Mouse (Mus musculus): ENCODE results near the gene Gpc6. TPM values are rescaled to one million over a fixed set of nuclear protein-coding genes. Genes with fewer than 3 reads are reported as not detected.
A peak's percentile ranks its signal among the peaks of the same experiment; 100 is the strongest.

The Gpc6 gene
- polyA plus RNA-seq, 1 experiment from 2014 or later, result 11.4 TPM

DNA sequence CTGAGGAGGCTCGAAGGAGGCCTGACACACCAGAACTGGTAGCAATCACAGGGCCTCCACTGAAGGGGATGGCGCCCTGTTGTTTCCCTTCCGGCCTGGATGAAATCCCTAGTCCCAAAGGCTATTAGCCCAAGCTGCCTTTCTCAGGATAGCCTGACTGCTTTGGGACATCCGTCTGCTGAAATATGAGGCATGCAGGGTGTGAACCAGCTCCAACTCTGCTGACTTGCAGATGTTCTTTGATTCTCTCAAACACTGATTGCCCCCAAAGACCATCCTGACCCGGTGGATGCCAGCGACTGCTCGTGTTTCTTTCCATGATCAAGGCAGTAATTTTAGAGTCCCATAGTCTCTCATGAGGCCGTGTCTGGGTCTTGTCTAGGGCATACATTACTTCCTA lies 991.5 kb downstream of the Gpc6 start:
- DNase-seq (ENCODE audit: low spot score) (no peak), ATAC-seq (ENCODE audit: low FRiP score, low TSS enrichment) (no peak)
- TF ChIP-seq EP300 (optimal IDR thresholded peaks at IDR 0.05) (no peak), CTCF (IDR thresholded peaks at IDR 0.05; ENCODE audit: low read depth) (no peak)
- H3K27ac ChIP-seq (replicated peaks), result no peak overlapping the region
- H3K9me3 ChIP-seq (ENCODE audit: control insufficient read depth, low read length), result no peaks in the 10 kb centered on the region
- H3K4me1 ChIP-seq (replicated peaks; ENCODE audit: control insufficient read depth, insufficient read depth), result no peaks in the 10 kb centered on the region
- H3K36me3 ChIP-seq (ENCODE audit: control insufficient read depth, insufficient read depth, low read length), result no peaks in the 10 kb centered on the region
- H3K4me2 ChIP-seq (replicated peaks; ENCODE audit: low read depth), result no peak overlapping the region
- H3K4me3 ChIP-seq (ENCODE audit: low read depth, low read length), result no peak overlapping the region
- no peak overlapping the region for H3K9ac ChIP-seq (ENCODE audit: low read length)
- 78% methylated on average over 8 of the region's 8 CpGs for WGBS
- H3K27me3 ChIP-seq (ENCODE audit: control insufficient read depth, insufficient read depth, low read length), result no peaks in the 10 kb centered on the region

DNA sequence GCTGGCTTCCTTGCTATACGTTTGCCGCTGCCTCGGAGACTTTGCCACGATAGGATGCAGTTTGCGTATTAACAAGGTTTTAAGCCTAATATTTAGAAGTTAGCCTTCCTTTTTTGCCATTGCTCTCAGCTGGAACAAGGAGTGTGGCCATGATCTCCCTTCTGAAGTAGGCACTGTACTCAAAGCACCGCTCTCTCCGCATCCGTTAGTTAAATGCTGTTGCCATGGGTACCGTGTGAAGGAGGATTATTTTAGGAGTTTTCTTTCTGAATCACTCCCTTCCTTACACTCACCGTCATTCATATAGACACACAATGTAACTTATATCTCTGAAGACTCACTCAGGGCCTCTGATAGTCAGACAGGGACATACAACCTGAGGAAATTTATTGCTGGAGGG lies 993.6 kb downstream of the Gpc6 start:
- no peak overlapping the region for H3K9ac ChIP-seq (ENCODE audit: low read length)
- TF ChIP-seq CTCF (IDR thresholded peaks at IDR 0.05; ENCODE audit: low read depth) (no peak), EP300 (optimal IDR thresholded peaks at IDR 0.05) (no peak)
- H3K27ac ChIP-seq (replicated peaks), result no peak overlapping the region
- H3K4me1 ChIP-seq (replicated peaks; ENCODE audit: control insufficient read depth, insufficient read depth), result no peaks in the 10 kb centered on the region
- 91% methylated on average over 10 of the region's 10 CpGs for WGBS
- DNase-seq (ENCODE audit: low spot score) (no peak), ATAC-seq (ENCODE audit: low FRiP score, low TSS enrichment) (no peak)
- H3K27me3 ChIP-seq (ENCODE audit: control insufficient read depth, insufficient read depth, low read length), result no peaks in the 10 kb centered on the region
- H3K36me3 ChIP-seq (ENCODE audit: control insufficient read depth, insufficient read depth, low read length), result no peaks in the 10 kb centered on the region
- no peak overlapping the region for H3K4me2 ChIP-seq (replicated peaks; ENCODE audit: low read depth)
- no peaks in the 10 kb centered on the region for H3K9me3 ChIP-seq (ENCODE audit: control insufficient read depth, low read length)
- H3K4me3 ChIP-seq (ENCODE audit: low read depth, low read length), result no peak overlapping the region

DNA sequence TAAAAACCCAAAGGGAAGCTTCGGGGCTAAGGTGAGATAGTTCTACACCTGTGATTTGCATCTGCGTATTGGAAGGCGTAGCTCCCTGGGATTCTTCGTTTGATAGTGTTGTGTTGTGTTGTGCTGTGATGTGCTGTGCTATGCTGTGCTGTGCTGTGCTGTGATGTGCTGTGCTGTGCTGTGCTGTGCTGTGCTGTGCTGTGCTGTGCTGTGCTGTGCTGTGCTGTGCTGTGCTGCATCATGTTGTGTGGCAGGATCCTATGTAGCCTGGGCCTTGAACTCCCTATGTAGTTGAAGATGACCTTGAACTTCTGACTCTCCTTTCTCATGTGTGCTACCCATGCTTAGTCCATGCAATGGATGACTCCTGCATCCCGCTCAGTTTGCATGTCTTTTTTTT lies 994.5 kb downstream of the Gpc6 start:
- ATAC-seq (ENCODE audit: low FRiP score, low TSS enrichment), result no peak
- Histone ChIP-seq H3K9me3 (ENCODE audit: control insufficient read depth, low read length) (no peaks in the 10 kb centered on the region), H3K27me3 (ENCODE audit: control insufficient read depth, insufficient read depth, low read length) (no peaks in the 10 kb centered on the region), H3K4me2 (replicated peaks; ENCODE audit: low read depth) (no peak overlapping the region), H3K4me3 (ENCODE audit: low read depth, low read length) (no peak overlapping the region), H3K9ac (ENCODE audit: low read length) (no peak overlapping the region), H3K27ac (replicated peaks) (no peak overlapping the region), H3K4me1 (replicated peaks; ENCODE audit: control insufficient read depth, insufficient read depth) (no peaks in the 10 kb centered on the region), H3K36me3 (ENCODE audit: control insufficient read depth, insufficient read depth, low read length) (no peaks in the 10 kb centered on the region)
- no peak for DNase-seq (ENCODE audit: low spot score)
- no peak for TF ChIP-seq CTCF (IDR thresholded peaks at IDR 0.05; ENCODE audit: low read depth)
- no peak for TF ChIP-seq EP300 (optimal IDR thresholded peaks at IDR 0.05)
- 98% methylated on average over 5 of the region's 5 CpGs for WGBS

DNA sequence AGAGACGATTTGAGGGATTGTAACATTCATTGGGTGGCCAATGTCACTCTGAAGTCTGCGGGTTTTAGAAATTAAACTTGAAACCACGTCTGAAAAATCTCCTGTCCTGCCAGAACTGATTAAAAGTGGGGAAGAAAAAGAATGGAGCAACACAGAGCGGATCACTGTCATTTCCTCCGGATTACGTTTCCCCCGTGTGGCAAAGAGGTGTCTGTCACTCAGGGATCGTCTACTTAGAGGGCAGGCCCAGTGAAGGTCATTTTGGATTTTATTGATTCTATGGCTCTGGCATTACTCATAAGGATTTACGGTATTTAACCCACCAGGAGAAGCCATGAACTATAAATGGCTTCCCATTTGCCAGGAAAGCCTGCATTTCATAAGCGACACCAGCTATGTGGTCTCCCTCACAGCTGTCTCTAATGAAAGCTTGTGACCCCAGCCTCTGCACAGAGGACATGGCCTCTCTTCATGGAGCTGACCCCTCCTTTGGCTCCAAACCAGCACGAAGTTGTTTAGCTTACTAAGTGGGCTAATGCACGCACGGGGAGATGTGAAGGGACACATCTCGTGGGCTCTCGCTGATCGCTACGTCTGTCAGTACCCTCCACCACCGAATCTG lies 996.4 kb downstream of the Gpc6 start:
- no peaks in the 10 kb centered on the region for H3K36me3 ChIP-seq (ENCODE audit: control insufficient read depth, insufficient read depth, low read length)
- no peaks in the 10 kb centered on the region for H3K4me1 ChIP-seq (replicated peaks; ENCODE audit: control insufficient read depth, insufficient read depth)
- H3K27me3 ChIP-seq (ENCODE audit: control insufficient read depth, insufficient read depth, low read length), result no peaks in the 10 kb centered on the region
- no peak overlapping the region for H3K27ac ChIP-seq (replicated peaks)
- TF ChIP-seq EP300 (optimal IDR thresholded peaks at IDR 0.05), result no peak
- no peak for TF ChIP-seq CTCF (IDR thresholded peaks at IDR 0.05; ENCODE audit: low read depth)
- no peak overlapping the region for H3K9ac ChIP-seq (ENCODE audit: low read length)
- H3K4me3 ChIP-seq (ENCODE audit: low read depth, low read length), result no peak overlapping the region
- WGBS, result 60% methylated on average over 18 of the region's 18 CpGs
- no peaks in the 10 kb centered on the region for H3K9me3 ChIP-seq (ENCODE audit: control insufficient read depth, low read length)
- no peak overlapping the region for H3K4me2 ChIP-seq (replicated peaks; ENCODE audit: low read depth)
- DNase-seq (ENCODE audit: low spot score) (no peak), ATAC-seq (ENCODE audit: low FRiP score, low TSS enrichment) (no peak)

DNA sequence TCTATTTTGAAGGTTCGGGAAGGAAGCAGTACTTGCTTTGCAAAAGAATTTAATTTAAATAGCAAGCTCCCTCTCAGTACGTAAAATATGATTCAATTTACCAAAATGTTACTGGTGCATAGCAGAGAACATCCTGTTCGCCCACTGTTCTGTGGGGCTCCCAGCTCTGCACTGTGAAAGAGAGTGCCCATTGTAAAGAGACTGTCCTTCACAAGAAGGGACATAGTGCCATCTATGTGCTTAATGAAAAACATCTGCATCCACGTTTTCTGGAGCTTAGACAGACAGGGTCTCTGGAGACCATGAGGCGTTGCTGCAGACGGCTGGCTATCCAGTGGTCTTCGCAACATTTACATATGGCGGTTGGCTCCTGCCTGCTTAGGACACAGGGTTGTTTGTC lies 998.6 kb downstream of the Gpc6 start:
- 82% methylated on average over 8 of the region's 8 CpGs for WGBS
- Histone ChIP-seq H3K4me3 (ENCODE audit: low read depth, low read length) (no peak overlapping the region), H3K9me3 (ENCODE audit: control insufficient read depth, low read length) (no peaks in the 10 kb centered on the region), H3K27me3 (ENCODE audit: control insufficient read depth, insufficient read depth, low read length) (no peaks in the 10 kb centered on the region), H3K36me3 (ENCODE audit: control insufficient read depth, insufficient read depth, low read length) (no peaks in the 10 kb centered on the region), H3K27ac (replicated peaks) (no peak overlapping the region), H3K4me1 (replicated peaks; ENCODE audit: control insufficient read depth, insufficient read depth) (no peaks in the 10 kb centered on the region), H3K9ac (ENCODE audit: low read length) (no peak overlapping the region), H3K4me2 (replicated peaks; ENCODE audit: low read depth) (no peak overlapping the region)
- DNase-seq (ENCODE audit: low spot score), result no peak
- no peak for ATAC-seq (ENCODE audit: low FRiP score, low TSS enrichment)
- no peak for TF ChIP-seq EP300 (optimal IDR thresholded peaks at IDR 0.05)
- TF ChIP-seq CTCF (IDR thresholded peaks at IDR 0.05; ENCODE audit: low read depth), result peak; percentile 40

DNA sequence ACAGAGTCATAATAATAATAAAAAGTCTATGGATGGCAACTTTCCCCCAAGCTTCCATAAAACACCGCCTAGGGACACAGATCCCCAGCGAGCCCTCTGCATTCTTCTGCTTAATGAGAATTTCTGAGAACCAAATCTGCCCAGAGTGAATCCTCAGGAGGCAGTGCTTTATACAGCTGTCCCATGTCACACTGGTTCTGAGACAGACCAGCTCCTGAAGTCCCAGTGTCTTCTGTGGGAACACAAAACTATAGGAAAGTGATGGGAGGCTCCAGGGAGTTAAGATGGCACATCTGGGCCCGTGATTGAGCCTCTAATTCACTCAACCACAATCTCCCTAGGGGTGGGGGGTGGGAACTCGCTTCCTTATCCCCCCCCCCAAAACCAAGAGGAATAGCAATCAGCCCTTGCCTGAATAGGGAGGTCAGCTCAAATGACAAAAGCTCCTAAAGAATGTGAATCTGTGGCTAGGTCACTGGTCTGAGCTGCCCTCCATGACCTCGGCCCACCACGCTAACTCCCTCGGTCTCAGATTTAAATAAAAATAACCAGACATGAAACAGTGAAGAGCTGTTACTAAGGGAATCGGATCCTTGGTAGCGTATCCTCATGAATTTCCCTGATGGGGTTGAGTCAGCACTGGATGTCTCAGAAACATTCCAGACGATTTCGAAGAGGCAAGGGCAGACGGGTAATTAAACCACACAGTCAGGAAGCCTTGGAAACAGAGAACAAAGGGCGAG lies 1005.2 kb downstream of the Gpc6 start:
- Histone ChIP-seq H3K27ac (replicated peaks) (peak overlapping the region; percentile 65; the same call in 1 of the 2 replicates), H3K4me2 (replicated peaks; ENCODE audit: low read depth) (no peak overlapping the region), H3K9me3 (ENCODE audit: control insufficient read depth, low read length) (no peaks in the 10 kb centered on the region), H3K36me3 (ENCODE audit: control insufficient read depth, insufficient read depth, low read length) (no peaks in the 10 kb centered on the region), H3K4me1 (replicated peaks; ENCODE audit: control insufficient read depth, insufficient read depth) (no peaks in the 10 kb centered on the region), H3K4me3 (ENCODE audit: low read depth, low read length) (no peak overlapping the region), H3K27me3 (ENCODE audit: control insufficient read depth, insufficient read depth, low read length) (no peaks in the 10 kb centered on the region), H3K9ac (ENCODE audit: low read length) (no peak overlapping the region)
- ATAC-seq (ENCODE audit: low FRiP score, low TSS enrichment) (peak; percentile 49; the same call in 1 of the 2 replicates), DNase-seq (ENCODE audit: low spot score) (no peak)
- 34% methylated on average over 13 of the region's 13 CpGs for WGBS
- TF ChIP-seq EP300 (optimal IDR thresholded peaks at IDR 0.05) (no peak), CTCF (IDR thresholded peaks at IDR 0.05; ENCODE audit: low read depth) (no peak)

All from stomach, postnatal 0 days (tissue).